Mouse (Mus musculus): ENCODE measurements around the gene Cacnb3.

Cacnb3 gene

GRCm38 (mm10) chr15:98675634-98676250 is 45.1 kb downstream of the Cacnb3 start:
- in situ Hi-C loops (cut with MseI, MboI): no loop called here

- in situ Hi-C loops (cut with MseI, MboI): no loop called here
These were observed 45.8 kb downstream of the Cacnb3 start for GRCm38 (mm10) chr15:98676471-98676870.

- in situ Hi-C loops (cut with MseI, MboI): no loop called here
These were observed 46.5 kb downstream of the Cacnb3 start, which contains the start of gene Rnd1 for GRCm38 (mm10) chr15:98676940-98677728. Rnd1 (minus strand) TSS chr15:98677461.

- in situ Hi-C loops (cut with MseI, MboI): no loop called here
These were observed 47.3 kb downstream of the Cacnb3 start for GRCm38 (mm10) chr15:98677977-98678376.

- in situ Hi-C loops (cut with MseI, MboI): no loop called here
These were observed 50.0 kb downstream of the Cacnb3 start for GRCm38 (mm10) chr15:98680660-98681059.

- in situ Hi-C loops (cut with MseI, MboI): no loop called here
These were observed 51.0 kb downstream of the Cacnb3 start for GRCm38 (mm10) chr15:98681633-98682032.

- in situ Hi-C loops (cut with MseI, MboI): no loop called here
These were observed 52.5 kb downstream of the Cacnb3 start for GRCm38 (mm10) chr15:98683177-98683576.

GRCm38 (mm10) chr15:98683746-98684145 is 53.1 kb downstream of the Cacnb3 start:
- in situ Hi-C loops (cut with MseI, MboI): no loop called here

- in situ Hi-C loops (cut with MseI, MboI): no loop called here
These were observed 55.3 kb downstream of the Cacnb3 start for GRCm38 (mm10) chr15:98685926-98686325.

GRCm38 (mm10) chr15:98689682-98690081 is 59.0 kb downstream of the Cacnb3 start:
- in situ Hi-C loops (cut with MseI, MboI): no loop called here

GRCm38 (mm10) chr15:98691486-98692147 is 61.0 kb downstream of the Cacnb3 start:
- in situ Hi-C loops (cut with MseI, MboI): no loop called here

- in situ Hi-C loops (cut with MseI, MboI): no loop called here
These were observed 61.6 kb downstream of the Cacnb3 start for GRCm38 (mm10) chr15:98692171-98692715.
